Mouse (Mus musculus) kidney, adult 2 months (tissue): ENCODE results near the gene Lrrn2.

Source experiments
- CTCF ChIP-seq: fragments of 200-500 bp; conservative IDR thresholded peaks from 2 replicates; pipeline ENCODE4 v1.5.1; 2011; ENCODE audit warnings: low read depth, mild to moderate bottlenecking, control low read depth, low read length, moderate library complexity, mixed read lengths; ENCODE audit not compliant: insufficient read depth, insufficient read length
- POLR2A ChIP-seq: fragments of 200-500 bp; IDR thresholded peaks from one replicate; pipeline ENCODE4 v1.6.1; 2011; ENCODE audit warnings: low read depth, low read length, control low read depth

DNA sequence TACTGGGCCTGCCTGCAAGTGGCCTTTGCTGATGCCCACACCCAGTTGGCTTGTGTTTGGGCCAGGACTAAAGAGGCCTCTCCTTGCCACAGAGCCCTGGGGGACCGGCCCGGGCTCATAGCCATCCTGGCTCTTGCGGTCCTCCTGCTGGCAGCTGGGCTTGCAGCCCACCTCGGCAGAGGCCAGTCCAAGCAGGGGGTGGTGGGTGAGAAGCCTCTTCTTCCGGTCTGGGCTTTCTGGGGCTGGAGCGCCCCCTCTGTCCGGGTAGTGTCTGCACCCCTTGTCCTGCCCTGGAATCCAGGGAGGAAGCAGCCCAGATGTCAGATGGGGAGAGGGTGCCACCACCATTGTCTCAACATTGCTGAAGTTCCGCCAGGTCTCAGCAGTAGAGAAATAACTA lies 58.9 kb downstream of the Lrrn2 start:
- TF ChIP-seq CTCF (no peak), POLR2A (no peak)
